Mouse (Mus musculus) embryonic facial prominence, embryonic 12.5 days (tissue): Measurements from ENCODE around the gene Wipf1. TPM values are rescaled to one million over a fixed set of nuclear protein-coding genes. Genes with fewer than 3 reads are reported as not detected.
"Not testable (repeated sequence)": the region's sequence is repeated elsewhere in the genome, so short reads cannot be mapped to it uniquely, and the experiment has no call there.

Experiments
- ATAC-seq: fragments of 200-750 bp; cut with Nextera tagmentation; 2 replicates; pipeline ENCODE4 v1.8.0; 2017; ENCODE audit not compliant: insufficient number of reproducible peaks, insufficient read depth, low FRiP score, low TSS enrichment
- H3K27ac ChIP-seq: fragments of 300-500 bp; sonication (generic); 2 replicates; pipeline ENCODE4 v1.5.1; 2016; ENCODE audit warnings: mild to moderate bottlenecking
- H3K27me3 ChIP-seq: fragments of 300-500 bp; sonication (generic); 2 replicates; pipeline ENCODE4 v1.6.1; 2016; ENCODE audit warnings: mild to moderate bottlenecking, moderate library complexity
- H3K36me3 ChIP-seq: fragments of 300-500 bp; sonication (generic); 2 replicates; pipeline ENCODE4 v1.6.1; 2016; ENCODE audit warnings: mild to moderate bottlenecking
- H3K4me1 ChIP-seq: fragments of 300-500 bp; sonication (generic); 2 replicates; pipeline ENCODE4 v1.6.1; 2016
- H3K4me2 ChIP-seq: fragments of 300-500 bp; sonication (generic); replicated peaks from 2 replicates; pipeline ENCODE4 v1.6.1; 2016; ENCODE audit warnings: mild to moderate bottlenecking, moderate library complexity
- H3K4me3 ChIP-seq: fragments of 300-500 bp; sonication (generic); 2 replicates; pipeline ENCODE4 v1.5.1; 2016; ENCODE audit warnings: mild to moderate bottlenecking
- H3K9ac ChIP-seq: fragments of 300-500 bp; sonication (generic); 2 replicates; pipeline ENCODE4 v1.6.1; 2016; ENCODE audit warnings: mild to moderate bottlenecking, moderate library complexity
- H3K9me3 ChIP-seq: fragments of 300-500 bp; sonication (generic); 2 replicates; pipeline ENCODE4 v1.6.1; 2016; ENCODE audit warnings: mild to moderate bottlenecking, moderate library complexity
- WGBS: fragments of 180-500 bp; shearing (Covaris S2); methylation state at CpG from one replicate; pipeline ENCODE4 v1.1.7; 2016; 5-methylcytosine and 5-hydroxymethylcytosine counted together
- polyA plus RNA-seq: library from polyadenylated mRNA; unstranded; fragments of >200 nt; fragmentation: Nextera tagmentation; extraction: Ambion mirVana; gene quantifications from 2 replicates; pipeline ENCODE4 v1.2.1, GENCODE M21; 2016

The Wipf1 gene
- polyA plus RNA-seq, 1 experiment from 2014 or later = 14.1 TPM

DNA sequence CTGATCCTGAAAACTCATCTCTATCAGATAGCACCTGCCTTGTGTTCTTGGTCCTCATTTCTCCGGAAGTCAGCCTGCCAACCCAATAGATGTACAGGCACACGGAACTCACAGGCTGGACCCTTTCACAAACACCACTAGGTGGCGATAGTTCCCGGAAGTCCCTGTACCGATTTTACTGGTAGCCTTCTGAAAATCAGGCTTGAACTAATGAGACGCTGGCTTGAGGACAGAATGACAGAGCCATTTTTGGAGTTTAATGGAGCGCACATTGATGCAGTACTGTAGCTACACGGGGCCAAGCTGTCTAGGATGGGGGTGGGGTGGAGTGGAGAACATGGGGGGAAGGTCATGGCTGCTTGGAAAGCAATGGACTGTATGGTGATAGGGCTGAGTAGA, 32.1 kb upstream of the Wipf1 start:
- peak overlapping the region; percentile 38 for H3K4me3 ChIP-seq
- no peaks in the 10 kb centered on the region for H3K27me3 ChIP-seq
- no peak overlapping the region for H3K27ac ChIP-seq
- H3K9me3 ChIP-seq = no peaks in the 10 kb centered on the region
- peaks cover 22% of the 10 kb centered on the region for H3K4me1 ChIP-seq
- no peaks in the 10 kb centered on the region for H3K36me3 ChIP-seq
- 6% methylated on average over 8 of the region's 8 CpGs for WGBS
- no peak overlapping the region for H3K9ac ChIP-seq
- ATAC-seq = 0 out of 2 replicates have a peak, but pooled peaks have one; percentile 6
- peak overlapping the region; percentile 65 for H3K4me2 ChIP-seq

DNA sequence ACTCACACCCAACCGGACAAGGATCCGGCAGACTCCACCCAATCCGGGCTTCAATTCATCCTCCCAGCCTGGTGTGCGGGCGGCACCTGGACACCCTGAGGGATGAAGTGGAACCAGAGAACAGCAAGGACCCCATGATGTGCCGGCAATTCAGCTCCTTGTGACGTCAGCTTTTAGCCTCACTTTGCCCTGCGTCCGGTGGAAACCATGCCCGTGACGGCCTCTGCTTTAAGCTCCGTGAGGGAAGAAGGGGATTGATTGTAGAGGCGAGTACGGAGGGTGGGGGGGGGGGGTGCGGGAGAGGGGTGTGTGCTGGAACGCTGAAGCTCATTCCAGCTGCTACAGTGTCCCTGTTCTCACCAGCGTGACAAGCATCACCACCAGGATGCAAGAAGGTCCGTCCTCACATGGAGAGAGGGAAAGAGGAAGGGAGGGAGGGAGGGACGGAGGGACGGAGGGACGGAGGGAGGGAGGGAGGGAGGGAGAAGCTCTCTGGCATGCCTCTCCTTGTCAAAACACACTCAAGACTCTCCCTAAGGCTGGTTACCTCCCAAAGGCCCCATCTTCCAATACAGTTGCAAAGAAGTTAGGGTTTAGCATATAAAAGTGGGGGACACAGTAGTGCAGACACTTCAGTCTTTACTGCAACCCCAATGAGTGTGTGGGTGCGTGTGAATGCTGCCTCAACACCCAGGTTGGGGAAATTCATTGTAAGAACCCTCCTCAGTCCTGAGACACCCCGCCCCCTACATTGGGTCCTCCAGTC, 31.5 kb upstream of the Wipf1 start:
- Histone ChIP-seq H3K27ac (no peak overlapping the region), H3K4me2 (peak overlapping the region; percentile 65), H3K36me3 (no peaks in the 10 kb centered on the region)

DNA sequence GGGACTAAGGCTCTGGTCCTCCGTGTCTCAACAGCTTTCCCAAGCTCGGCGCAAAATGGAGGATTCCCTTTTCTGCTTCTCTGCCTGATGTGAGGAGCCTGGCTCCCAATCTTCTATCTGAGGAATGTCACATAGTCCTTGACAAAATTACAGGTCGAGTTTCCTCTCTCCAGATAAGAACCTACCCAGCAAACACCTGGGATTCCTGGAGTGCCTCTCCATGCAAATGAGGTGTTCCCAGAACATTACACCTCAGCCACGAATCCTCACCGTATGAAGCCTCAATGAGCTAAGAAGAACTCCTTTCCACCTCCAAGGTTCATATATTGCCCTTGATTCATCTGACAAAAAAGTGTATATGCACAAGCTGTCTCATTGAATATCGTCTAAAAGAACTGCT, 30.9 kb upstream of the Wipf1 start:
- no peak overlapping the region for H3K27ac ChIP-seq
- H3K4me2 ChIP-seq = peak overlapping the region; percentile 65
- peak overlapping the region; percentile 38 for H3K4me3 ChIP-seq
- H3K9ac ChIP-seq = no peak overlapping the region
- peaks cover 22% of the 10 kb centered on the region for H3K4me1 ChIP-seq
- ATAC-seq = no peak
- no peaks in the 10 kb centered on the region for H3K36me3 ChIP-seq
- H3K27me3 ChIP-seq = no peaks in the 10 kb centered on the region
- H3K9me3 ChIP-seq = no peaks in the 10 kb centered on the region
- WGBS = 42% methylated on average over 7 of the region's 7 CpGs

More for the DNA sequence above, 31.5 kb upstream of the Wipf1 start:
- Histone ChIP-seq H3K9ac (peak overlapping the region; percentile 44), H3K27me3 (no peaks in the 10 kb centered on the region), H3K4me1 (peaks cover 22% of the 10 kb centered on the region), H3K4me3 (peak overlapping the region; percentile 38), H3K9me3 (no peaks in the 10 kb centered on the region)
- WGBS = 2% methylated on average over 22 of the region's 23 CpGs
- peak; percentile 37; the same call in 1 of the 2 replicates for ATAC-seq

DNA sequence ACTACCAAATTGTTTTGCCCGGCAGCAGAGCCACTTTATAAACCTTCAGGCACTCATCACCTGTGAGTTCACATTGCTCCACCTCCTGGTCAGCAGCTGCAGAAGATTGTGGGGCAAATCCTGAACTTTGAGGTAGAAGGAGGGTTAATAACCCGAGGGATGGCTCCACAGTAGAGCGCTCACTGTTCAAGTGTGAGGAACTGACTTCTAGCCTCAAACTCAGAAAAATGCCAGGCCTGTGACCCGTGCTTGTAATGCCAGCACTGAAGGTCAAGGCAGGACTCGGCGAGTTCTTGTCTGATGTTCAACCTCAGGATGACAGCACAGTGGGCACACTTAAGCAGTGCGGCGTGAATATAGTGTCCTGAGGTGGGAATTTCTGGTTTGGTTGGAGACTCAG, 28.4 kb upstream of the Wipf1 start:
- WGBS = 85% methylated on average over 8 of the region's 8 CpGs

DNA sequence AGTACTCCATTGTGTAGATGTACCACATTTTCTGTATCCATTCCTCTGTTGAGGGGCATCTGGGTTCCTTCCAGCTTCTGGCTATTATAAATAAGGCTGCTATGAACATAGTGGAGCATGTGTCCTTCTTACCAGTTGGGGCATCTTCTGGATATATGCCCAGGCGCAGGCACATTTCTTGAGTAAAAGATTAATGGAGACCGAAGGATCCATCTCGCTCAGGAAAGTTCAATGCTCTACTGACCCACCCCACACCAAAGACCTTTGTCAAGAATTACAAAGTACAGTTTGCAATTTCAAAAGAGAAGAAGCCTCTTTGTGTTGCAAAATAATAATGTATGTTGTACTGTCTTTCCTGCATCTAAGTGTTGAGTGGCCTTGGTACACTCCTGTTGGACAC, 27.5 kb upstream of the Wipf1 start:
- H3K36me3 ChIP-seq, ATAC-seq, H3K27ac ChIP-seq, H3K9me3 ChIP-seq, H3K4me2 ChIP-seq, H3K27me3 ChIP-seq, H3K4me3 ChIP-seq, H3K9ac ChIP-seq: not testable (repeated sequence)
- WGBS = 94% methylated on average over 3 of the region's 3 CpGs
- H3K4me1 ChIP-seq = peaks cover 14% of the 10 kb centered on the region

More for the DNA sequence above, 28.4 kb upstream of the Wipf1 start:
- Histone ChIP-seq H3K27me3 (no peaks in the 10 kb centered on the region), H3K9ac (no peak overlapping the region), H3K36me3 (no peaks in the 10 kb centered on the region), H3K4me1 (peaks cover 14% of the 10 kb centered on the region), H3K9me3 (no peaks in the 10 kb centered on the region), H3K4me3 (no peak overlapping the region), H3K27ac (no peak overlapping the region), H3K4me2 (no peak overlapping the region)
- ATAC-seq = no peak

DNA sequence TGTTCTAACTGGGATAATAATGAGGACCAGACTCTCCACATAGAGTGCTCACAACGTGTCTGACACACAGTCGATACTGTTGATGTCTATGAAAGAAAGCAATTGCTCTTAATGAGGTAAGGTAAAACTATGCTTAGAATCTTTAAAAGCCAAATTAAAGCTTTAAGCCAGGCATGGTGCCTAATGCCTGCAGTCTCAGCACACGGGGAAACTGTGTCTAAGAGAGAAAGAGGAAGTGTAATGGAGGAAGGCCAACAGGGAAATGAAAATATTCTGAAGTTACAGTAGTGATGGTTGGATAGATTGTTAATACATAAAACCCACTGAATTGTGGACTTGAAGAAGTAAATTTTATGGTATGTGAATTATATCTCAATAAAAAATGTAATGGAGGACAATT, 24.9 kb upstream of the Wipf1 start:
- Histone ChIP-seq H3K27ac (no peak overlapping the region), H3K36me3 (no peaks in the 10 kb centered on the region), H3K9ac (no peak overlapping the region), H3K4me3 (no peak overlapping the region), H3K27me3 (no peaks in the 10 kb centered on the region), H3K4me1 (no peaks in the 10 kb centered on the region), H3K4me2 (no peak overlapping the region), H3K9me3 (no peaks in the 10 kb centered on the region)
- WGBS = 55% methylated on average over 3 of the region's 3 CpGs
- no peak for ATAC-seq

DNA sequence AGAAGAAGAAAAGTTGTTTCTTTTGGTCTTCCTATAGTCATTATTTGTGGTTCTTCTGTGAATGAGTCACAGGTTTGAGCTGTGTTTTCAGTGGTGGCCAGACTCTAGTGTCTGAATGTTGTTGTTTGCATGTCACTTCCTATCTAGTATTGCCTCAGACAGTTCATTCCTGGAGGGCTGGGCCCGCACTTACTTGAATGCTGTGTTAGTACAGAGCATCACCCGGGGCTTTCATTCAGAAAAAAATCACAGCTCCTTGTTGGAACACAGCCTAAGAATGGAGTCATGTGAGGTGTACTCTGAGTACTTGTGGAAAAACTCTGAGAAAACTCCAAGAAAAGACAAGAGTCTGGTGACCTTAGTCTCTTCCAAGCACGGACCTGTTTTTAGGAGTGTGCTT, 23.4 kb upstream of the Wipf1 start:
- 79% methylated on average over 3 of the region's 3 CpGs for WGBS
- no peak for ATAC-seq
- H3K27ac ChIP-seq = no peak overlapping the region

DNA sequence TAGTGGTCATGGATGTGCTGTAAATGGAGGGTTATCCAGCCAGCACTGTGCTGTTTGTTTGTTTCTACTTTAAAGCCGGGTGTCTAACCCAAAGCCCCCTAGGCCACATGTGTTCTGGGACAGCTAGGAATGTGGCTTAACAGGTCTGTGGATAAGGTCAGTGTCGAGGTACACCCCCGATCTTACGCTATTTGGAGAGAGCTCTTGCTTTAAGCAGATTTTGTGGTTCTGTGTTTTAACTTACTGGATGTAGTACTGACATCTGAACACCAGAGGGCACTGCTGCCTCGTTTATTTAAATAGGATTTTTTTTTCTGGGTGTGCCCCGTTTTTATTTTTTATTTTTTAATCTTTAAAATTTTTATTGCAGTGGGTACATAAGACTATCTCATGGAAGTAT, 21.2 kb upstream of the Wipf1 start:
- peaks cover under 1% of the 10 kb centered on the region for H3K4me1 ChIP-seq
- 10% methylated on average over 6 of the region's 6 CpGs for WGBS

More for the DNA sequence above, 23.4 kb upstream of the Wipf1 start:
- no peak overlapping the region for H3K4me2 ChIP-seq
- no peaks in the 10 kb centered on the region for H3K36me3 ChIP-seq
- no peaks in the 10 kb centered on the region for H3K27me3 ChIP-seq
- H3K4me3 ChIP-seq = no peak overlapping the region
- H3K4me1 ChIP-seq = no peaks in the 10 kb centered on the region
- no peak overlapping the region for H3K9ac ChIP-seq
- H3K9me3 ChIP-seq = no peaks in the 10 kb centered on the region

DNA sequence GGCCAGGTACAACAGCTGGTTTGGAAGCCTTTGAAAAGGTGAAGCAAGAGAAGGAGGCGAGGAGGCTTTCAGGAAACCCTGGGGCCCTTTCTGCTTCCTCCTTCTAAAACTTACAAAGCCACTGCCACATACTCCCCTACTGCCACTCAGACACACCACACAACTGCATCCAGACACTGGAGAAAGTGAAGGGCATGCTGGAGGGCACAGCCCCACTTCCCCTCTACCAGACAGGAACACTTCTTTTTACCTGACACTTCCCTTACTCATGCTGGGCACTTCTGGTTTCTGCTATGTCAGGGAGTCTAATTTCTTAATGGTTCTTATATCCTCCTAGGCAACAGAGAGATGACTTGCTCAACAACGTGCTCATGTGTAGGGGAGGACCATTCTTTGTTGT, 19.0 kb upstream of the Wipf1 start:
- peaks cover 9% of the 10 kb centered on the region for H3K4me1 ChIP-seq
- ATAC-seq = no peak
- H3K27me3 ChIP-seq = no peaks in the 10 kb centered on the region
- H3K9ac ChIP-seq = no peak overlapping the region
- H3K27ac ChIP-seq = no peak overlapping the region
- no peaks in the 10 kb centered on the region for H3K36me3 ChIP-seq
- H3K9me3 ChIP-seq = no peaks in the 10 kb centered on the region
- no peak overlapping the region for H3K4me2 ChIP-seq
- WGBS = 48% methylated on average over 2 of the region's 2 CpGs
- no peak overlapping the region for H3K4me3 ChIP-seq

More for the DNA sequence above, 21.2 kb upstream of the Wipf1 start:
- no peak for ATAC-seq
- Histone ChIP-seq H3K9me3 (no peaks in the 10 kb centered on the region), H3K4me3 (no peak overlapping the region), H3K27ac (no peak overlapping the region), H3K36me3 (no peaks in the 10 kb centered on the region), H3K9ac (no peak overlapping the region), H3K4me2 (no peak overlapping the region), H3K27me3 (no peaks in the 10 kb centered on the region)

DNA sequence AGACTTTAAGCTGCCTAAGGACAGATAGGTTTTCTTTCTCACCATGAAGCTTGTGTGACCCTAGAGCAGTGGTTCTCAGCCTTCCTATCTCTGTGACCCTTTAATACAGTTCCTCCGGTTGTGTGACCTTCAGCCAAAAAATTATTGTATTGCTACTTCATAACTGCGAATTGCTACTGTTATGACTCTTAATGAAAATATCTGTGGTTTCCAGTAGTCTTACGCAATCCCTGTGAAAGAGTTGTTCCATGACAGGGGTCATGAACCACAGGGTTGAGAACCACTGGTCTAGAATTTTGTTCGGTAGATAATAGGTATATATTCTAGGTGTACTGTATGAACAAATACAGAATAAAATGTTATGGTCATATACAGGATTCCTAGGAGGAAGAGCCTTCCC, 17.7 kb upstream of the Wipf1 start:
- Histone ChIP-seq H3K27ac (no peak overlapping the region), H3K9me3 (no peaks in the 10 kb centered on the region), H3K4me1 (peaks cover 9% of the 10 kb centered on the region), H3K4me2 (no peak overlapping the region), H3K9ac (no peak overlapping the region), H3K27me3 (no peaks in the 10 kb centered on the region), H3K4me3 (no peak overlapping the region), H3K36me3 (no peaks in the 10 kb centered on the region)
- WGBS = 93% methylated on average over 4 of the region's 4 CpGs
- ATAC-seq = no peak

DNA sequence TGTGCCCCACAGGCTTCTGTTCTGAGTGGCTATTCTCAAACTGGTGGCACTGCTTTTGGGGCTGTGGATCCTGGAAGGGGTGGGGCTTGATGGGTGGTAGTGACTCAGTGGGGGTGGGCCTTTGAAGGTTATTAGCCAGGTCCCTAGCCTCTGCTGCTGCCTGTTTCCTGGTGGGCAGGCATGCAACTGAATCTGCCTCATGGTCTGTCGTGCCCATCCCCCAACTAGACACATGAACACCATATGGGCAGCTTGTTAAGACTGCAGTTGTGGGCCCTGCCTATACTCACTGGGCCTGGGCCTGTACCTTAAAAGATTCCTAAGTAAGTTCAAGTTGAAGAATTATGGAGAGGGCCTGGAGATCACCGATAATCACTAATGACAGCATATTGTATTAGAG, 16.0 kb upstream of the Wipf1 start:
- H3K4me3 ChIP-seq = no peak overlapping the region
- no peaks in the 10 kb centered on the region for H3K9me3 ChIP-seq
- H3K4me1 ChIP-seq = peaks cover 16% of the 10 kb centered on the region
- H3K27ac ChIP-seq = no peak overlapping the region
- peak; percentile 37; the same call in 1 of the 2 replicates for ATAC-seq
- H3K27me3 ChIP-seq = no peaks in the 10 kb centered on the region
- no peaks in the 10 kb centered on the region for H3K36me3 ChIP-seq
- no peak overlapping the region for H3K4me2 ChIP-seq
- no peak overlapping the region for H3K9ac ChIP-seq
- WGBS = 46% methylated on average over 2 of the region's 2 CpGs

DNA sequence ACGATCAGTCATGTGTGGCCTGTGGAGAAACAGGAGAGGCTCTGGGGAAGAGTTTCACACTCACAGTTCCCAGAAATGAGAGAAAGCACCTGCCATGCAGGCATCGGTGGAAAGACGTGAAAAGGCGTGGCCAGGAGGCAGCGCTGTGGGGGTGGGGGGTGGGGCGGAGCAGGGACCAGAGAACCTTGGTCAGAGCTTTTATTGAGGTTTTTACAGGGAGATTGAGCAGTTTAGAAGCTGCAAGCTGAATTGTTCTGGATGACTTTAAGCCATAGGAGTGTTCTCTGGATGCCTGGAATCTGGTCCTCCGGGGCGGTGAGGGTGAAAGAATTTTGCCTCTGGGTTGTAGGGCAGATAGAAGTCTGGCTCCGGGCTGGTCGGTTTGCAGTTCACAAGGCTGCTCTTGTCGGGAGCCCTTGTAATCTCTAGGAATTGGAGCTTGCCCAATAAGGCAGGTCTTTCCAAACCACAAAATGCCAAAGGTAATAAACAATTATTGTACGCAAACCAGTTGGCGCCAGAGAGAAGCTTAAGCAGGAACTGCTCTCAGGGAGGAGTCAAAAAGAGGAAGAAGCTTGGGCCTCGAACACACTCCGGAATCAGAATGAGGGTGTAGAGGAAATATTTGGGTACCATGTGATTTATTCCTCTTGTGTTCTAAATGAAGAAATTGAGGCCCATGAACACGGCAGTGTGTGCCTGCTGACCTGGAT, 11.1 kb upstream of the Wipf1 start:
- H3K9ac ChIP-seq = no peak overlapping the region
- no peak for ATAC-seq
- H3K4me3 ChIP-seq = no peak overlapping the region
- no peaks in the 10 kb centered on the region for H3K36me3 ChIP-seq
- peak overlapping the region; percentile 35 for H3K4me2 ChIP-seq
- peak overlapping the region; percentile 11; the same call in 1 of the 2 replicates for H3K27ac ChIP-seq
- peaks cover 18% of the 10 kb centered on the region for H3K4me1 ChIP-seq
- 25% methylated on average over 16 of the region's 16 CpGs for WGBS
- no peaks in the 10 kb centered on the region for H3K27me3 ChIP-seq
- H3K9me3 ChIP-seq = no peaks in the 10 kb centered on the region
